Mouse (Mus musculus) liver, adult (tissue): ENCODE data around the gene Olfr155.

Experiments used
- GATA4 ChIP-seq: IDR thresholded peaks from 2 replicates; pipeline ENCODE4 v1.6.1; 2014; ENCODE audit warnings: mild to moderate bottlenecking, low read length; ENCODE audit not compliant: insufficient replicate concordance

Olfr155 gene

DNA sequence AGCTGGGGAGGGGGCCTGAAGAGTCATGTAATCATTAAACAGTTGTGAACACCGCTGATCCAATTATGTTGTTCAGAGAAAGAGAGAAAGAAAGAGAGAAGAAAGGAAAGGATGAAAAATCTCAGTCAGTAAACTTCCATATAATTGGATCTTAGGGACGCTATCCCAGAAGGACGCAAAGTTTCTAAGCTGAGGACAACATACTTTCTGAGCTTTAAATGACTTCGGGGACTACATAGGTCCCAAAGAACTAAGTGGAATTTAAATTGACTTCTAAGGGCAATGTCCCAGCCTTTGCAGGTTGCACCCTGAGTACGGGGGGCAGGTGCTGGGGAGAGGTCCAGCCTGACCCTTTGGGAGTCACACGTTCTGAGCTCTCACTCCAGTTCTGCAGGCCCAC is at the start of gene Olfr155:
Gene Olfr155 (plus strand): TSS at position 301 of the 400 bp plus-strand sequence.
- TF ChIP-seq GATA4: no peak

GRCm38 (mm10) chr4:43822896-43823550 is 28.3 kb upstream of the Olfr155 start:
- TF ChIP-seq GATA4: no peak

DNA sequence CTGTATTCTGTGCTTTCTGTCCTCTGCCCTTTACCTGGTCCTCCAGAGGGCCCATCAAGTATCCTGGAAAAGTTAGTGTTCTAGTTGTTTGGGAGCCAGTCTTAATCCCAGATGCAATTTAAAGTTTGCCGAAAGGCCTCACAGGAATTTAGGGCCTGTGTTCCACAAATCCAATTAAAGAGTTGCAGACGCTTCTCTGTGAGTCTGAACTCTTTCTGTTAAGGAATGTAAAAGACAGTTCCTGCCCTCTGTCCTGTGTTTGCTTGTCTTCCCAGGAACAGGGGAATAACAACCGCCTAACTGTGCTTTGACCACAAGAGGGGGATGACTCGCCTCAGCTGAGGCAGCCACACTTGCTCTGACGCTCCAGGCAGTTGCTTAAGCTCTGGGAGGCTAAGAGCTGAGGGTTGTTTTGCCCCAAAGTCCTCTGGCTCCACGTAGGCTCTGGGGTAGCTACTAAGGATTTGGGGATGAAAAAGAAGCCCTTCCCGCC is 27.5 kb upstream of the Olfr155 start, which contains the start of gene Olfr156:
Gene Olfr156 (minus strand): TSS at position 51 of the 493 bp plus-strand sequence.
- TF ChIP-seq GATA4: no peak

- no peak for TF ChIP-seq GATA4
Measured at GRCm38 (mm10) chr4:43828806-43829205, 22.6 kb upstream of the Olfr155 start.

DNA sequence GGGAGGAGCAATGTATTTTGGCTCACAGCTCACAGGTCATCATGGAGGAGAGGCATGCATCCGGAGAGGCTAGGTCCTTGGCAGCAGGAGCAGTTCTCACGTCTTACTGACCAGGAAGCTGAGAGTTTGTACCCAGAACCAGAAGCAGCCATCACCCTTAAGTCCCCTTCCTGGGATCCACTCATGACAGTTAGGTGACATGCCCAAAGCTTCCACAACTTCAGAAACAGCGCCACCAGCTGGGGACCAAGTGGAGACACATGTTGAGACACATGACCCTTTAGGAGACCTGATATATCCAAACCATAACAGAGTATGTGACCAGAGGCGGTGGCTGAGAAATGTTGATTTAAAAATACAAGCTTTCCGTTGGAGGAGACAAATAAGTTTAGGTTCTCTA is 19.3 kb upstream of the Olfr155 start:
- no peak for TF ChIP-seq GATA4

DNA sequence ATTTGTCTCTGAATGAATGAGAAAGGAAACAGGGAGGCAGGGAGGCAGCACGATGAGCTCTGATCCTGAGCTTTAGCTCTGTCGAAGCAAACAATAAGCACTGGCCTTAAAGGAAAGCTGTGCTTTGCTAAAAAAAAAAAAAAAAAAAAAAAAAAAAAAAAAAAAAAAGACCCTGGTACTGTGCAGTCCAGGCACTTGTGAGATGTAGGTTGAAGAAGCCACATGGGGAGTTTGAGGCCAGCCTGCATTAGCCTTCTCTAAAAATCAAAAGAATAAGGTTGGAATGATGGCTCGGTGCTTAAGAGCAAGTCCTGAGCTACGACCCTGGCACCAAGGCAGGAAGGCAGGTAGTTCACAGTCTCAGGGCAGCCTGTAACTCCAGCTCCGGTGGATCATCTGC is 17.6 kb upstream of the Olfr155 start:
- TF ChIP-seq GATA4: no peak

GRCm38 (mm10) chr4:43834749-43835148 is 16.6 kb upstream of the Olfr155 start:
- no peak for TF ChIP-seq GATA4

DNA sequence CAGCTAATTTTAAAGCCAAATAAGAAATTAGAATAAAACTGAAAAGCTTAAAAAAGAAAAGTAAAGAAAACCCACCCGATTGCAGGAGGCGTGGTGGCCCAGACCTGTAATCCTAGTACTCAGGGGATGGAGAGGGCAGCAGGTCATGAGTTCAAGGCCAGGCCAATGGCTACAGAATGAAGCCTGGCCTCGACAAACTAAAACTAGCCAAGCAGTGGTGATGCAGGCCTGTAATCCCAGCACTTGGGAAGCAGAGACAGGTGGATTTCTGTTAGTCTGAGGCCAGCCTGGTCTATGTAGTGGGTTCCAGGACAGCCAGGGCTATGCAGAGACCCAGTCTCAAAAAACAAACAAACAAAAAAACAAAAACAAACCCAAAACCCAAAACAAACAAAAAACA is 13.0 kb upstream of the Olfr155 start:
- no peak for TF ChIP-seq GATA4

- TF ChIP-seq GATA4: no peak
Measured at GRCm38 (mm10) chr4:43840101-43840500, 11.3 kb upstream of the Olfr155 start, which contains the start of gene Olfr157. Gene Olfr157 (minus strand): TSS chr4:43840201.

DNA sequence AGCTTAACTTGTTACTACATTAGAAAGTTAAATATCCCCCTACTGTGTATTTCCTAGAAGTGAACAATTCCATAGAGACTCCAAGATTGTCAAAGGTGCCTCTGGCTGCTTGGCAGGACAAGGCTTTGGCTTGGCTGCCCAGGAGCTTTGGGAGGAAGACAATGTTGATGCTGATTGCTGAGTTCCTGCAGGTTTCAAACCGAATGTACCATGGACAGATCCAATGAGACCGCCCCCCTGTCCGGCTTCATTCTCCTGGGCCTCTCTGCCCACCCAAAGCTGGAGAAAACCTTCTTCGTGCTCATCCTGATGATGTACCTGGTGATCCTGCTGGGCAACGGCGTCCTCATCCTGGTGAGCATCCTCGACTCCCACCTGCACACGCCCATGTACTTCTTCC is 2.7 kb downstream of the Olfr155 start:
- TF ChIP-seq GATA4: no peak

- TF ChIP-seq GATA4: no peak
Measured at GRCm38 (mm10) chr4:43859886-43860285, 8.5 kb downstream of the Olfr155 start.

DNA sequence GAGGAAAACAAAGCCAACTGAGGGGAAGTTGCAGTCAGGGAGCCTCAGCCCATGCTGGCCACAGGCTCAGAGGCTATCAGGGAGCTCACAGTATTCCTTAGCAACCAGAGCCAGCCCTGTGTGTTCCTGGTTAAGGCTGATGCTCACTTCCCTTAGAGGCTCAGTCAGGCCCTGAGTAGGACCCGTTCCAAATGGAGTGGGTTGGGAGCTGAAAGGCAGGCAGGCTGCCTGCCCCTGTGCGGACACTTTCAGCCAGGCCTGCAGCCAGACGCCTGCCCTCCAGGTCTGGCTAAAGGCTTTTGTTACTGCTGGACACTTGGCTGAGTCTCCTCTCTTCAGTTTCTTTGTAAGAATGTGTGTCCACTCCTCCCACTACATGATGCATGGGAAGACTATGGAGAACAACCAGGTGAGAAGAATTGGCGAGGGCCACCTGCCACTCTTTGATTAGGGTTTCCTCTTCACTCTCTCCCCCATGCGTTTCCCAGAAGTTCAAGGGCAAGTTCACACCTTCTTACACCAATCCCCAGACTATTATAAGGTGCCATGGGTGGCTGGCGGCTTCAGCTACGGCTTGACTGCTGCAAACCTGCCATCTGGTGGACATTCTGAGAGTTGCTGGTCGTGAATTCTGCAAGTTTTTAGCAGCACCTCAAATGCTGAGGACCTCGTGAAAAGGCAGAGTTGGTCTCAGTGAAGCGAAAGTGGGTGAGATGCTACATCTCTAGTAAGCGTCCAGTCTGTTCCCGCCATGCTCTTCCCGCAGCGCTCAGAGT is 9.6 kb downstream of the Olfr155 start:
- no peak for TF ChIP-seq GATA4

DNA sequence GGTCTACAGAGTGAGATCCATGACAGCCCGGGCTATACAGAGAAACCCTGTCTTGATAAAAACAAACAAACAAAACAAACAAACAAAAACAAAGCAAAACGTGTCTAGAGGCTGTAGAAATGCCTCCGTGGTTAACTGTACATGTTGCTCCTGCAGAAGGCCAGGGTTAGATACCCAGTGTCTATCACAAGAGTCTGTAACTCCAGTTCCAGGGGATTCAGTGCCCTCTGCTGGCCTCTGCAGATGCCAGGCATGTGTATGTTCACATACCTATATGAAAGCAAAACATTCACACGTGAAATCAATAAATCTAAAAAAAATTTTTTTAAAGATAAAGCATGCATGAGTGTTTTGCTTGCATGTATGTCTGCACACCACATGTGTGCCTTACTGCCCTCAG is 11.9 kb downstream of the Olfr155 start:
- no peak for TF ChIP-seq GATA4

DNA sequence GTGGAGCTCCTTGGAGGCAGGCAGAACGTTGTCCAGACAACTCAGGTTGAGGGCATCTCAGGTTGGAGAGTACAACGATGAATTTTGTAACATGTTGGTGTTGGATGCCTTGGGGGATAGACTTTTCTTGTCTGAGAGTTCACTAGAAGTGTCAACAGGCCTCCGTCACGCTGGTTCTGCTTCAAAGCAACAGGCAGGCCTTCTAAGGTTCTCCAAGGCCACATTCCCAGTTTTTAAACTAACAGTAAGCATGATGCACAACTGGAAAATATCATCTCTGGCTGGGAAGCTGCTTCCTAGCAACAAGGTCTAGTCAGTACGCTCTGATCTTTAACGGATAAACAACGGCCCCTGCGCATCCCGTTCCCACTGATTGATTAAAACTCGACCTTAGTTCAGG is 18.5 kb downstream of the Olfr155 start:
- TF ChIP-seq GATA4: no peak

GRCm38 (mm10) chr4:43874501-43874900 is 23.1 kb downstream of the Olfr155 start:
- no peak for TF ChIP-seq GATA4
